Mouse (Mus musculus) heart, postnatal 0 days (tissue): ENCODE measurements around the gene Abhd16a. TPM values are rescaled to one million over a fixed set of nuclear protein-coding genes. Genes with fewer than 3 reads are reported as not detected.
A peak's percentile ranks its signal among the peaks of the same experiment; 100 is the strongest.

ENCODE experiments used
- ATAC-seq: fragments of 200-750 bp; cut with Nextera tagmentation; 2 replicates; pipeline ENCODE4 v1.8.0; 2017; ENCODE audit warnings: low read depth, moderate number of reproducible peaks, moderate library complexity; ENCODE audit not compliant: insufficient read depth
- DNase-seq: peaks from one replicate; pipeline ENCODE4 v3.0.0-alpha.2; 2016; ENCODE audit warnings: low spot score
- H3K27ac ChIP-seq: fragments of 300-500 bp; sonication (generic); 2 replicates; pipeline ENCODE4 v1.5.1; 2014; ENCODE audit warnings: low read depth, mild to moderate bottlenecking
- H3K27me3 ChIP-seq: fragments of 300-500 bp; sonication (generic); 2 replicates; pipeline ENCODE4 v1.6.1; 2014; ENCODE audit warnings: low read length, mixed read lengths; ENCODE audit not compliant: control insufficient read depth, insufficient read depth
- H3K36me3 ChIP-seq: fragments of 300-500 bp; sonication (generic); replicated peaks from 2 replicates; pipeline ENCODE4 v1.6.1; 2014; ENCODE audit warnings: low read length, mixed read lengths; ENCODE audit not compliant: control insufficient read depth, insufficient read depth
- H3K4me1 ChIP-seq: fragments of 300-500 bp; sonication (generic); 2 replicates; pipeline ENCODE4 v1.6.1; 2014; ENCODE audit warnings: antibody characterized with exemption; ENCODE audit not compliant: control insufficient read depth, insufficient read depth
- H3K4me2 ChIP-seq: fragments of 300-500 bp; sonication (generic); 2 replicates; pipeline ENCODE4 v1.6.1; 2014; ENCODE audit warnings: low read depth, mild to moderate bottlenecking, low read length, moderate library complexity
- H3K4me3 ChIP-seq: fragments of 300-500 bp; sonication (generic); 2 replicates; pipeline ENCODE4 v1.5.1; 2014; ENCODE audit warnings: low read depth, low read length
- H3K9ac ChIP-seq: fragments of 300-500 bp; sonication (generic); replicated peaks from 2 replicates; pipeline ENCODE4 v1.6.1; 2014; ENCODE audit warnings: low read depth, low read length, mixed read lengths
- H3K9me3 ChIP-seq: fragments of 300-500 bp; sonication (generic); replicated peaks from 2 replicates; pipeline ENCODE4 v1.6.1; 2016; ENCODE audit warnings: low read length; ENCODE audit not compliant: control insufficient read depth
- CTCF ChIP-seq: IDR thresholded peaks from 2 replicates; pipeline ENCODE4 v1.5.1; 2016; ENCODE audit warnings: antibody characterized with exemption, control low read depth, low read depth
- EP300 ChIP-seq: IDR thresholded peaks from 2 replicates; pipeline ENCODE4 v1.6.1; 2016; ENCODE audit warnings: antibody characterized with exemption, low read depth
- WGBS: fragments of 180-500 bp; shearing (Covaris S2); extraction: QIAGEN DNeasy Blood & Tissue Kit; methylation state at CpG from one replicate; pipeline ENCODE4 v1.1.7; 2014; 5-methylcytosine and 5-hydroxymethylcytosine counted together
- polyA plus RNA-seq: library from polyadenylated mRNA; unstranded; fragments of >200 nt; fragmentation: Nextera tagmentation; extraction: Ambion mirVana; gene quantifications from 2 replicates; pipeline ENCODE4 v1.2.1, GENCODE M21; 2015
- total RNA-seq: library from RNA; depleted of rRNA; stranded (reverse); fragments of >200 nt; gene quantifications from 2 replicates; pipeline ENCODE4 v1.2.3, GENCODE M21; 2014; ENCODE audit warnings: low replicate concordance

Gene Abhd16a
- total and polyA plus RNA-seq, 2 experiments from 2014 or later: 73.2 to 74.3 TPM

DNA sequence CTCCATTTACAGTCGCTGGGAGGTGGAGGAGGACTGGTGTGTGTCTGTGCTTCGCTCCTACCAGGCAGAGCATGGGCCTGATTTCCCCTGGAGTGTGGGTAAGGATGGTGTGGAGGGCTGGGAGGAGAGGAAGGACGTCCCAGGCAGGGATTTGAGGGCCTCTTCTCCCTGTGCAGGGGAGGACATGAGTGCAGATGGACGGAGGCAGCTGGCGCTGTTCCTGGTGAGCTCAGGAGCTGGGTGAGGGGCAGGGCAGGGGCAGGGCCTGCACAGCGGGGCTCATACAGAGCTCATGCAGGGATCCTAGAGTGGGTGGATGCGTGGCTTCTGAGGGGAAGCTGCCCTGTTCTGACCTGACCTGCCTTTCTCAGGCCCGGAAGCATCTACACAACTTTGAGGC, 13.2 kb downstream of the Abhd16a start:
- Histone ChIP-seq H3K9me3 (no peaks in the 10 kb centered on the region), H3K4me3 (no peak overlapping the region), H3K36me3 (peaks cover 71% of the 10 kb centered on the region), H3K27me3 (no peaks in the 10 kb centered on the region), H3K9ac (no peak overlapping the region), H3K4me2 (no peak overlapping the region), H3K4me1 (no peaks in the 10 kb centered on the region), H3K27ac (no peak overlapping the region)
- TF ChIP-seq CTCF: no peak
- no peak for TF ChIP-seq EP300
- WGBS: 63% methylated on average over 8 of the region's 8 CpGs
- ATAC-seq: no peak
- no peak for DNase-seq

GRCm38 (mm10) chr17:35103221-35103690, 14.2 kb downstream of the Abhd16a start:
- no peak; the same call in 1 of the 2 replicates for ATAC-seq
- Histone ChIP-seq H3K27me3 (no peaks in the 10 kb centered on the region), H3K9me3 (no peaks in the 10 kb centered on the region), H3K27ac (no peak overlapping the region), H3K36me3 (peaks cover 61% of the 10 kb centered on the region), H3K4me1 (no peaks in the 10 kb centered on the region), H3K9ac (no peak overlapping the region), H3K4me3 (no peak overlapping the region), H3K4me2 (no peak overlapping the region)
- 42% methylated on average over 6 of the region's 6 CpGs for WGBS
- TF ChIP-seq CTCF: no peak
- TF ChIP-seq EP300: no peak
- no peak for DNase-seq

- ATAC-seq (no peak), DNase-seq (no peak)
- no peaks in the 10 kb centered on the region for H3K27me3 ChIP-seq
- TF ChIP-seq CTCF (no peak), EP300 (no peak)
- H3K36me3 ChIP-seq: peaks cover 53% of the 10 kb centered on the region
- no peaks in the 10 kb centered on the region for H3K9me3 ChIP-seq
- H3K9ac ChIP-seq: no peak overlapping the region
- no peak overlapping the region for H3K4me3 ChIP-seq
- no peaks in the 10 kb centered on the region for H3K4me1 ChIP-seq
- no peak overlapping the region for H3K4me2 ChIP-seq
- 83% methylated on average over 7 of the region's 7 CpGs for WGBS
- H3K27ac ChIP-seq: no peak overlapping the region
Observed at GRCm38 (mm10) chr17:35104079-35104478, 15.0 kb downstream of the Abhd16a start.

DNA sequence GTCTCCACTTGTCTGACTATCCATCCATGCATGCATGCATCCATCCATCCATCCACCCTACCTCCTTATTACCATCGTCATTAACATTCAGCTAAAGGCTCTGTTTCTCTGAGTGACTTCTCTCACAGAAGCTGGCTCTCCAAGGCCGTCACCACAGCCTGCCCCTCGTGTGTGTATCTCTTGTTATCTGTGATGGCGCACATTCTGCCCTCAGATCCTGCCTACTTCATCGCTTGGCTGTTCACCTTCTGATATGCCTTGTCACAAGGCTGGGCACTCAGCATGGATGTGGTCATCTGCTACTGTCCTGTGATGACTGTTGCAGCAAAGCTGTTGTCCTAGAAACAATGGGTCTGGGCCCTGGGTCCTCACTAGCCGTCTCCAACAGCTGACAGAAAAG, 15.7 kb downstream of the Abhd16a start:
- Histone ChIP-seq H3K9ac (no peak overlapping the region), H3K4me3 (no peak overlapping the region), H3K36me3 (peaks cover 46% of the 10 kb centered on the region), H3K4me1 (no peaks in the 10 kb centered on the region), H3K4me2 (no peak overlapping the region), H3K9me3 (no peaks in the 10 kb centered on the region), H3K27me3 (no peaks in the 10 kb centered on the region), H3K27ac (no peak overlapping the region)
- 58% methylated on average over 6 of the region's 6 CpGs for WGBS
- TF ChIP-seq EP300: no peak
- no peak for TF ChIP-seq CTCF
- ATAC-seq: no peak
- no peak for DNase-seq

DNA sequence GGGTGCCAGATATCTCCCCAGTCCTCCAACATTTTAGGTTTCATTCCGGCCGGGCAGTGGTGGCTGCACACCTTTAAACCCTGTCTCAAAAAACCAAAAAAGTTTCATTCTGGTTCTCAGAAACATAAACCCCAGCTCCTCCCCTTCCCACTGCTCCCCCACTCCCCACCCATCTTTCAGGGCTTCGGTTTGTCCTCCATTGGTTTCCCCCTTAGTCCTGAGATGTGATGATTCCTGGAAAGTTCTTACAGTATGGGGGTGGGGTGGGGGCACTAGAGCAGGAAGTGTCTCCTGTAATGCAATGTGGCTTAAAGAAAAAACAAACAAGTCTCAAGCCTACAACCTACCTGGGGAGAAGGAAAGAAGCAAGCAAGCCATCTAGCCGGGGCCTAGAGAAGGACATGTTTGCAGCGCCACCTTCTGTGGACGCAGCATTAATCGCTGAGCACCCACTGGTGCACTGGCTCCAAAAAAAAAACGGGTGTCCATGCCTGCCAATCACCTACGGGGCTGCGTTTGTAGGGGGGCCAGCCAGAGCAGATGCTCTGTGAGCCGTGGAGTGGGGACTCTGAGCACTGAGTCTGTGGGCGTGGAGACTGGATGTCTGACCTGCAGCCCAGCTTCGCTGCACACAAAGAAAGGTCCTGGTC, 16.8 kb downstream of the Abhd16a start:
- DNase-seq (peak; percentile 26), ATAC-seq (no peak)
- H3K36me3 ChIP-seq: peaks cover 35% of the 10 kb centered on the region
- TF ChIP-seq EP300 (no peak), CTCF (peak; percentile 59)
- no peaks in the 10 kb centered on the region for H3K4me1 ChIP-seq
- H3K4me2 ChIP-seq: no peak overlapping the region
- WGBS: 30% methylated on average over 13 of the region's 13 CpGs
- no peaks in the 10 kb centered on the region for H3K9me3 ChIP-seq
- H3K27me3 ChIP-seq: no peaks in the 10 kb centered on the region
- H3K4me3 ChIP-seq: no peak overlapping the region
- H3K27ac ChIP-seq: no peak overlapping the region
- H3K9ac ChIP-seq: 0 out of 2 replicates have a peak overlapping the region, but pooled peaks have one; percentile 1

DNA sequence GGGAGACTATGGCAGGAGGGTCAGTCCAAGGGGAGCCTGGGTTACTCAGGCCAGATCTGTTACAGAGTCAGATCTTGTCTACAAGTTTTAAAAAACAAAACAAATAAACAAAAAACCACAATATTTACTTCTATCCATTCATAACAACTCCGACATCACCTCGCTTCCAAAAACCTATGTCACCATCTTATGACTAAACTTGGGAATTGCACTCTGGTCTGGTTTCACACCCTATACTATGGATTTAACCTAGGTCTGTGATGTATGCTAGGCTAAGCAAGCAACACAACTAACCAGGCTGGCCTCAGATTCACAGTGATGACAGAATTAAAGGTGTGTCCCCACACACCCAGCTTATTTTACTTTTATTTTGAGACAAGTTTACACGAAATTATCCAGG, 17.5 kb downstream of the Abhd16a start:
- ATAC-seq: no peak
- Histone ChIP-seq H3K27ac (no peak overlapping the region), H3K4me1 (no peaks in the 10 kb centered on the region), H3K4me3 (no peak overlapping the region), H3K9ac (no peak overlapping the region), H3K9me3 (no peaks in the 10 kb centered on the region), H3K4me2 (no peak overlapping the region), H3K27me3 (no peaks in the 10 kb centered on the region), H3K36me3 (peaks cover 29% of the 10 kb centered on the region)
- TF ChIP-seq CTCF (peak; percentile 11; the same call in 1 of the 2 replicates), EP300 (no peak)
- 58% methylated on average over 3 of the region's 3 CpGs for WGBS
- no peak for DNase-seq
